Mouse (Mus musculus): Measurements from ENCODE around the gene Polr2i. TPM values are rescaled to one million over a fixed set of nuclear protein-coding genes. Genes with fewer than 3 reads are reported as not detected.
"Not testable (repeated sequence)": the region's sequence is repeated elsewhere in the genome, so short reads cannot be mapped to it uniquely, and the experiment has no call there.

Polr2i gene
- total RNA-seq, 2 experiments from 2014 or later = 82.1 to 84.3 TPM

DNA sequence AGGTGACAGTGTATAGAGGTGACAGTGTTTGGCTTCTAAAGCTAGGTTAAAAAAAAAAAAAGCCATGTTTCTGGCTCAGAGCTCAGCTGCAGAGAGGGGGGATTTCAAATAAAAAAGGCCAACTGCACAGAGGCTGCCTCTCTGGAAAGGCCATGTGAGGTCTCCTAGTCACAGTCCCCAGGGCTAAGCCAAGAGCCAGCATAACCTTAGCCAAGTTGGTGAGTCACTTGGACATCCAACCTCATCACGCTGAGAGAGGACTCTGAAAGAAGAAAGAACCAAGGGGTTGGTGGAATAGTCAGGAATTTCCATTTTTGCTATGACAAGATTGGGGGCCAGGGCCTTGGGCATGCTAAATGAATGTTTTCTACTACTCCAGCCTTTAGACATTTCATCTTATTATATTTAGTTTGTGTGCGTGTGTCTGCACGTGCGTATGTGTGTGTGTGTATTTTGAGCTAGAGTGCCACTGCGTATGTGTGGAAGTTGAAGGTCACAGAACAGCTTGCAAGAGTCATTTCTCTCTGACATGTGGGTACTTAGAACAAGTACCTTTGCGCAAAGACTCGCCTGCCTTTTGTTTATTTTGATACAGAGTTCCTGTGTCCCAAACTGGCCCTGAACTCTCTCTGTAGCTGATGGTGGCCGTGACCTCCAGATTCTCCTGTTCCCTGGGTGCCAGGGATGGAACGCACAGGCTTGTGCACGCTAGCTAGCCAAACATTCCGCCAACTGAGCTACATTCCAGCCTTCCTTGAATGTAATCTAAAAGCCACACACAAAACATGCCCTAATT is 28.7 kb upstream of the Polr2i start:
- DNase-seq (ENCODE audit: low spot score in 2 of 2) = no peak

DNA sequence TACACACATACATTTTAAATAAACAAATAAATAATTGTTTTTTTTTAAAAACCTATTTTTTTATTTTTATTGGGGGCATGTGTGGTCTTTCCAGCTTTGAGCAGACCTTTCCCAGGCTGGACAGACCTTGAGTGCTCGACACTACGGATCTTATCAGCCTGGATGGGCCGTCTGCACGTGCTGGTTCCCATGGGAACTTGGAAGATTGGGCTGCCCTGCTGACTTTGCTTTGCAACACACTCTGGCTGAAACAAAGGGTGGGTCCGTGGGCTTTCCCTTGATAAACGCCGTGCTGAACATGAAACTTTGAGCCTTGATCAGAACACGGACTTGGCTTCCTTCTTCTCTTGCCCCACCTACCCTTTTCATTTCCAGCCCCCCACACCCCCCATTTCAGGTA is 27.4 kb upstream of the Polr2i start:
- DNase-seq (ENCODE audit: low spot score in 2 of 2) = no peak

DNA sequence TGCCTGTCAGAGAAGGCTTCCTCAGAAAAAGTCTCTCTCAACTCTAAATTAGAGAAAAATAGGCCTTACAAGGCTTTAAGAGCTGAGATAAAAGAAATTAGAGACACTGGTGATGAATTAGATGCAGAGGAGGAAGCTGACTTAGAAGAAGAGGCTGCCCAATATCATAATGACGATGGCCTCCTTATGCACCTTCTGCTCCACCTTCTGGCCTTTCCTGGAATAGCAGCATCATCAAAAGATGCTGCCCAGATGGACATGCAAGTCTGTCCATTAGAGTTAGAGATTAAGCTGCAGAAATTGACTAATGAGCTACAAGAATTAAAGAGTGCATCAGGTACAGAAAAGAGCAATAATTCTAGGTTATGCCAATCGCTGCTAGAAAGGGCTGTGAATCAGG is 26.4 kb upstream of the Polr2i start:
- DNase-seq (ENCODE audit: low spot score in 2 of 2) = no peak

DNA sequence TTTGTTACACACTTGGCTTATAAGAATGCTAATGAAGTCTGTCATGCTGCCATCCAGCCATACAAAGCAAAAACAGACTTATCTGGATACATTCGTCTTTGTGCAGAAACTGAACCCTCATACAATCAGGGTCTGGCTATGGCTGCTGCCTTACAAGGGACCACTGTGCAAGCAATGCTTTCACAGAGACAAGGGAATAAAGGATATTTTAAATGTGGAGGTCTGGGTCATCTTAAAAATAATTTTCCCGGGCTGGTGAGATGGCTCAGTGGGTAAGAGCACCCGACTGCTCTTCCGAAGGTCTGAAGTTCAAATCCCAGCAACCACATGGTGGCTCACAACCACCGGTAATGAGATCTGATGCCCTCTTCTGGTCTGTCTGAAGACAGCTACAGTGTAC is 25.4 kb upstream of the Polr2i start:
- not testable (repeated sequence) for DNase-seq (ENCODE audit: low spot score in 2 of 2)

DNA sequence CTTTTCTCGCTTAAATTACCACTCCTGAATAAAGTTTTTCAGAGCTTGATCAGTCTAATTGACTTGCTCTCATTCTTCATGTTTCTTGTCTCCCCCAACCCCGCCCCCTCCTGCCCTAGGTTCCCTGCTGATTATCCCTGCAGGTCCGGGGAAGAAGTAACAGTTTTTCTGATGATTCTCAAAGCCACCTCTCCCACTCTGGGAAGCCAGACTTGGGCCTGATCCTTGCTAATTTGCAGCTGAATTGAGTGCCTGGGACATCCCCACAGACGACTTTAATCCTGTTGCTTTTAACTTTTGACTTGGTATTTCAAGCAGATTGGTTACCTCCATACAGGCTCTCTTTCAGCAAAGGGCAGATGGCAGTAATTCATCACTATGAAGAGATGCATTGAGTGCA is 20.7 kb upstream of the Polr2i start:
- DNase-seq (ENCODE audit: low spot score in 2 of 2) = no peak

DNA sequence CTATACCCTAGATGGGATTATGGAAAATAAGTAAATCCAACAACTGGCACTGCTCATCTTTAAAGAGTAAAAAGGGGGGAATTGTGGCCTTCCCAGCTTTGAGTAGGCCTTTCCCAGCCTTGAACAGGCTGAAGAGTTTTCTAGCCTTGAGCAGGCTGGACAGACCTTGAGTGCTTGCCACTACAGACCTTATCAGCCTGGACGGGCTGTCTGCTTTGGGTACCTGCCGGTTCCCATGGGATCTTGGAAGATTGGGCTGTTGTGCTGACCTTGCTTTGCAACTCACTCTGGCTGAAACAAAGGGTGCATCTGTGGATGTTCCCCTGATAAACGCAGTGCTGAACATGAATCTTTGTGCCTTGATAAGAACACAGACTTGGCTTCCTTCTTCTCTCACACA is 17.9 kb upstream of the Polr2i start:
- DNase-seq (ENCODE audit: low spot score in 2 of 2) = no peak

DNA sequence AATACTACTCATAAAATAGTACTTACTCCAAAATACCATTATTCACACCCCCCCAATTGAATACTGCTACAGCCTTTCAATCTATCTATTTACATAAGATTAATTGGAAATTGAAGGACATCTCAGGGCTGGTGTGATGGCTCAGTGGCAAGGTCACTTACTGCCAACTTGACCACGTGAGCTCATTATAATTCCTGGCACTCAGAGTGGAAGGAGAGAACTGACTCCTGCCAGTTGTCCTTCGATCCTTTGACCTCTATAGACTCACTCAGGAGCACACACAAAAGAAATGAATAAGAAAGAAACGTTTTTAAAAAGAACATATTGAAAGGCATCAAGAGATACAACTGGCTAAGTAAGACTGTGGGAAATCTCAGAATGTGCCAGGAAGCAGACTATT is 15.9 kb upstream of the Polr2i start:
- no peak for DNase-seq (ENCODE audit: low spot score in 2 of 2)

DNA sequence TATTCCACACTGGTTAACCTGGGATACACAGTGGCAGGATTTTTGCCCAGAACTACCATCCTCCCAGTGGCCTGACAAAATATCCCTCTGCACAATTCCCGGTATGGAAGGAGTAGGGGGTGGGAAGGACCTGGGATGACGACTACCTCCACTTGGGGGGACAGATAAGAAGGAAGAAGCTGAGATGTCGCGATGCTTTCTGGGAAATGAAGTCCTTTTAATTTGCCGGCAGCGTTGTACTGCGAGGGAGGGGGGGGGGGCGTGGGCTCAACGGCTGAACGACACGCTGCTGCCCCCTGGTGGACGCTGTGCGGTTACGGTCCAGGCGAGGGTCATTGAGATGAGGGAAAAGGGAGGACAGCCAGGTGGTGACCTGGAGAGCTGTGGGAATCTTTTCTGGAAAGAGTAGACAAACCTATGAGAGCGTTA is 15.0 kb upstream of the Polr2i start:
- no peak for DNase-seq (ENCODE audit: low spot score in 2 of 2)

DNA sequence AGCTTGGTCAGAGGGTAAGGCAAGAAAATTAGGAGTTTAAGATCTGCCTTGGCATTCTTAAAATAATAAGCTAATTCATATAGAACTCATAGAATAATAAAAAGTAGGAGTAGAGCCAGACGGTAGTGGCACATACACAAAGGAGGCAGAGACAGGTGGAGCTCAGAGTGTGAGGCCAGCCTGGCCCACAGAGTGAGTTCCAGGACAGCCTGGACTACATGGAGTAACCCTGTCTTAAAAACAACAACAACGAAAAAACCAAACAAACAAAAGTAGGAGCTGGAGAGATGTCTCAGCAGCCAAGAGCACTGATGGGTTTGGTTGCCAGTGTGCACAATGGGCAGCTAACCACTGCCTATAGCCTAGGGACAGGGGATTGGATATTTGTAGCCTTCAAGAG is 14.5 kb upstream of the Polr2i start:
- DNase-seq (ENCODE audit: low spot score in 2 of 2) = no peak

DNA sequence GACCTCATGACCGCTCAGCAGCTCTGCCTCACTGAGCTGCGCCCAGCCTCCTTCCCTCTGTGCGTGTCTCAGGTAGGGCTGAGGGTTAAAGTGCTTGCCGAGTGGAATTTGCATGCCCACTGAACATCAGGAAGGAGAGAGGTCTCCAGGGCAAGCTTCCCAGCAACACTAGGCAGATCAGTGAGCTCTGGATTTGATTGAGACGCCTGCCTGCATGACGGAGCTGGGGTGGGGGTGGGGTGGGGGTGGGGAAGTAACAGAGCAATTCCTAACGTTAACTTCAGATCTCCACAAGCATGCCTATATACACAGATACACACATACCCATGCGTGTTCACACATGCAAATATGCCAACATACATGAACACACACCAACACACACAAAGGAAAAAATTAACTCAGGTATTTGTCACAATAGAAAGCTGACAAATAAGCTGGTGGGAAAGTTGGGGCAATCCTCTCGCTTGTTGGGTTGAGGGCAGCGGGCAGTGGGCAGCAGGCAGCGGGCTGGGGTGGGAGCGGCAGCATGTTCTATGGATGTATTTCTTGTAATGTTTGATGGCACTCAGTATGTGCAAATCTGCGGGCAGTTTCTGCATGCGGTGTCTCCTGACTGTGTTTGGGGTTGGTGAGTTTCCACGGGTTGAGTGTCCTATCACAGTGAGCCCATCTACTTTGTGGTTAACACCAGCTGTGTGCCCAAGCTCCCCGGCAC is 12.3 kb upstream of the Polr2i start:
- no peak for DNase-seq (ENCODE audit: low spot score in 2 of 2)

DNA sequence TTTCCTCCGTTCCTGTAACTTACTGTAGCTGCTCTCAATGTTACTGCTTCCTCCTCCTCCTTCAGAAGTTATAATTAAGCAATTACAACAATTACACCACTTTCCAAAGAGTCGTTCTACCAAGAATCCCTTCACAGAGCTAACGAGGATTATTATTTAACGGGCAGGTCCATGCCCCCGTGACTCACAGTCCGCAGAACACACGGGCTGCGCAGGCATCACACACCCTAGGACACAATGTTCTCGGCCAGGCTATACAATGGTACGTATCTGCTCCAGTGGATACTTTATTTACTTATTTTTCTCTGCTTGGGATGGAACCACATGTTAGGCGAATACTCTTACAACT is 11.8 kb upstream of the Polr2i start:
- no peak for DNase-seq (ENCODE audit: low spot score in 2 of 2)

DNA sequence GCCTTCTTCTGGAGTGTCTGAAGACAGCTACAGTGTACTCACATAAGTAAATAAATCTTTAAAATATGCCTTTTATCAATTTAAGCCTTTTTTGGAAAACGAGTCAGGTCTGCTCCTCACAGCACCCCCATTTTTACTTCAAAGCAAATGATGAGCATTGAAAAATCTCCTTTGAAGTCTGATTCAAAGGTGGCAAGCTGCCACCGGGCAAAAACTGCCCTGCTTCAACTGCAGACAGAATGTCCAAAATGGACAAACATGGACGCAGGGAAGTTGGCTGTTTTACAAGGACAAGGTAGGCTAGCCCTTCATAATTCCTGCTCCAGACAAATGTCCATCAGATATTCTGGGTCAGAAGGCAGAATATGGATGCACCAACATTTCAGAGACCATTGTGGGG is 10.3 kb upstream of the Polr2i start:
- DNase-seq (ENCODE audit: low spot score in 2 of 2) = no peak

DNA sequence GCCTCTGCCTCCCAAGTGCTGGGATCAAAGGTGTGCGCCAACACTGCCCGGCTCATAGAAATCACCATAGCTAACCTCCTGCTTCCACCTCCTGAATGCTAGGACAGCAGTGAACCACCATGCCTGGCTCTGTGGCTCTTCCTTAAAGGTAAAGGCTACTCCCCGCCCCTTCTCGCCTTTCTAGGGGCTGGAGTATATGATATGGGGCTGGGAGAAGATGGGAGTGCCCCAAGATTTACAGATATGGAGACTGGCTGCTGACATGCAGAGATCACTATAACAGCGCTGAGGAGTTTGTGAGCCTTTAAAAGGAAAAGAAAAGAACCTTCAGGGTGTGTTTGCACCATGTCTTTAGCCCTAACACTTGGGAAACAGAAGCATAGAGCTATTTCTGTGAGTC is 9.5 kb upstream of the Polr2i start:
- DNase-seq (ENCODE audit: low spot score in 2 of 2) = no peak

DNA sequence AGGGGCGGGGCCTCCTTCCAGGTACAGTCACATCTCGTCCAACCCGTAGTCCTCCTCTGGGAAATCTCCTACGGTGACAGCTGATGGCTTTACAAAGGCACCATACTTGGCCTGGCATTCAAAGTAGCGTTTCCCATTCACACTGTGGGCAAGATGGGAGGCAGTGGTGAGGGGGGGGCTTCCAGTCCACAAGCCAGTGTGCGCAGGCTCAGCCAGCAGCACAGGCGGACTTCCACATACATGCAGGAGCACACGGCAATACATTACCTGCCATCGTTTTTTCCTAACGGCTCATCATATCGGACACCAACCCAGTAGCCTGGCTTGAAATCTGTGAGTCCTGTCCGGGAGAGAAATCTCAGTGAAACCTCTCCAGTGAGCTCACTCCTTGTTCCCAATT is 7.5 kb upstream of the Polr2i start:
- no peak for DNase-seq (ENCODE audit: low spot score in 2 of 2)

DNA sequence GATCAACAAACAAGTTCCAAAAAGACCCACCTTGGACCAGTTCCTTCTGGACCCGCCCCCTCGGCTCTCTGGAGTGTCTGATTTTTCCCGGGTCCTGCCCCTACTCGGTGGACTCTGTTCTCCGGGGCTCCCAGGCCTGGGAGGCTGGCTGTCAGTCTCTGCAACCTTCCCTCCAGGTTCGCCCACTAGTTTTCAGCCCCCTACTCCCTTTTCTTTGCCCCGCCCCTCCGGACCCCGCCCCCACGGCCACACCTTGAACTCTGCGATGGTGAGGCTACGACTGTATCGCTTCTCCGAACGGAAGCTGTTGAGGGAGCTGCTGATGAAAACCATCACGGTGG is 450 bp upstream of the Polr2i start:
- DNase-seq (ENCODE audit: low spot score in 2 of 2) = no peak

DNA sequence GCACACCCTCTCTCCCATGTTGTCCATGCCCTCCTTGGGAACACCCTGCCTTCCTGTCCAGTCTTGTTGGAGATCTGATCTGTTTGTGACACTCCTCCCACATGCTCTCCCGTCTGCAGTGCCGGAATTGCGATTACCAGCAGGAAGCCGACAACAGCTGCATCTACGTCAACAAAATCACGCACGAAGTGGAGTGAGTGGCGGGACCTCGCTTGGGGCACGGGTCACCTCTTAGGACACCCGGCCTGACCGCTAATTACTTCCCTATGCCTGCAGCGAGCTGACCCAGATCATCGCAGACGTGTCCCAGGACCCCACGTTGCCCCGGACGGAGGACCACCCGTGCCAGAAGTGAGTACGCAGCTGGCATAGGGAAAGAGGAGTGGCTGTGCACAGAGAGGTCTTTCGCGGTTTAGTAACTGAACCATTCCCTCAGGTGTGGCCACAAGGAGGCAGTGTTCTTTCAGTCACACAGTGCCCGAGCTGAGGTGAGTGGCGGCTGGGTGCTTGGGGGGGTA is 942 bp downstream of the Polr2i start:
- peak; percentile 21 to 34 for DNase-seq (ENCODE audit: low spot score in 2 of 2)

DNA sequence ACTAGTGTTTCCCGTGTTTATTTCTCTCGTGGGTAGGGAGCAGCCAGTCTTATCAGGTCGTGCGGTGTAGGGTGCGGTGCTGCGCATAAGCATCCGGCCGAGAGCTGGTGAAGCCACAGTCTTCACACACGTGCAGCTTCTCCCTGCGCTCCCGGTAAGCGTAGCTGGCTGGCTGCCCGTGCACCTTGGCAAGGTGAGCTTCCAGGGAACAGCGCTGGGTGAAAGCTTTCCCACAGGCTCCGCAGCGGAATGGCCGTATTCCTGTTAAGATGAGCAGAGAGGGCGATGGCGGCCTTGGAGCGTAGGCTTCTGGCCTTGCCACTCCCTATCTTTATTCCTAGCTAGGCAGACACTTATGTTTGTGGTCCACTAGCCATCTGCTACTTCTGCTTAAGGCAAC is 1.6 kb downstream of the Polr2i start:
- no peak for DNase-seq (ENCODE audit: low spot score in 2 of 2)

DNA sequence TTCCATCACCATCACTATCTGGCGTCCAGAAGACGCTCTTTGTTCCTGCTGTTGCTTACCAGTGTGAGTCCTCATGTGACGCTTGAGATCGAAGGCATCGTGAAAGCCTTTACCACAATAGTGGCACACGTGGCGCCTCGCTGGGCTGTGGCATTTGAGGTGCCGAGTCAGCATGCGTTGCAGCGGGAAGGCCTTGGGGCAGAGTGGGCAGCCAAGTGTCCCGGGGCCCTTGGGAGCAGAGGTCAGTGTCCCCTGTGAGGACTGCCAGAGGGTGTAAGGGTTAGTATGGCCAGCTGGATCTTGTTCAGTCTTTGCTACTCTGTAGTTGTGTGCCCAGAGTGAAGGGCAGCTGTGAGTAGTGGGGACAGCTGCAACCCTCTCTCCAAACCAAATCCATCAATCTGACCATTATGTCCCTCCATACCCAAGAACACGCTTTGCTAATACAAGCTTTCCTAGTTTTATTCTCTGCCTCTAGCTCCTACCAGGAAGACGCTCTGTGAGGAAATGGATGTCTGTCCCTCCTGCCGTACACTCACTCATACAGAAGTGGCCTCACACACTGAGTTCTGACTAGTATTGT is 2.6 kb downstream of the Polr2i start:
- DNase-seq (ENCODE audit: low spot score in 2 of 2) = no peak

DNA sequence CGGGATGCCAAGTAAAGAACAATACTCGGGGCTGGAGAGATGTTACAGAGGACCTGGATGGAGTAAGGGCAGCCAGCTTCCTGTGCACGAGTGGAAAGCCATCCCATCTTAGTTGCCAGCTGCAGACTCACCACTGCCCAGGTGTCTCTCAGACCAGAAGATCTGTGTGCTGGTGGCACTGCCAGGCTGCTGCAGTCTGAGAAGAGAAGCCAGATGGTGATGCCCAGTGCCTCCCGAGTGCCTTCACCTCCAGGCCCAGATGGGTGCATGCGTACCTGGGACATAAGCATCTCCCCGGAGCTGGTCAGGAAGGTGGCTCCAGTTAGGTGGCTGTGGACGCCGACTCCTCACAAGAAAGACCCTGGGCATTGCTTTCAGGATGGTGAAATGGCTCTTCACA is 3.3 kb downstream of the Polr2i start:
- no peak for DNase-seq (ENCODE audit: low spot score in 2 of 2)

DNA sequence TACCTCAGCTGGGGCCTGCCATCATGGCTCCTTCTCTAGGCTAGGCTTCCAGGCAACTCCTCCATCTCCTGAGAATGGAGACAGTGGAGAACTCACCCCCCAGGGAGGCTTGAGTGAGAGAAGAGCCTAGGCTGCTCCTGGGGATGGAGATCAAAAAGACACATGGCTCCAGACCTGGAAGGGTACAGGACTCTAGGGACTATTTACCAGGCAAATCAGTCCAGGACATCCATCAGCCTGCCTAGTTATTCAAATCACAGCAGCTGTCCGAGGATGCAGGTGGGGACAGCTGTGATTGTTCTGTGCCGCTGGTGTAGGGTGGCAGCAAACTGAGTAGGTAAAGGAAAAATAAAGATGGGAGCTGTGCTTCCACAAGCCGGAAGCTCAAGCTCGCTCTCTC is 3.9 kb downstream of the Polr2i start, which contains the start of gene Ovol3:
Gene Ovol3, minus strand, starts transcription at position 101 of the 400 bp plus-strand sequence.
- DNase-seq (ENCODE audit: low spot score in 2 of 2) = no peak

DNA sequence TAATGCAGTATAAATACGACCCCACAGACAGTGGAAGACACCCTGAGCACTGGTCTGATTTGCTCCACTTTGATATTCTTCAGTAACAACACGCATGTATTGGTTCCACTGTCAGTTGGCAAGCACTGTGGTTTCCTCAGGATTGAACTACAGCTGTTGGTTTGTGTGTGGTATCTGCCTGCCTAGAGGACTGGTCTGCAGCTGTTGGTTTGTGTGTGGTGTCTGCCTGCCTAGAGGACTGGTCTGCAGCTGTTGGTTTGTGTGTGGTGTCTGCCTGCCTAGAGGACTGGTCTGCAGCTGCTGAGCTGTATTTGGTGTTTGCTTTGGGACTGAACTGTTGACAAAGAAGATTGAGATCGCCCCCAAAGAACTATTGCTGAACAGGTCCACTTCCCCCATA is 5.6 kb downstream of the Polr2i start:
- not testable (repeated sequence) for DNase-seq (ENCODE audit: low spot score in 2 of 2)
